Mouse (Mus musculus) inflammation-experienced regulatory T-cells, adult 6 months (primary cell): ENCODE measurements around the gene Spg21. TPM values are rescaled to one million over a fixed set of nuclear protein-coding genes. Genes with fewer than 3 reads are reported as not detected.

Experiments used
- ATAC-seq: one replicate; pipeline ENCODE4 v1.8.0; 2017
- polyA plus RNA-seq, 3 experiments: library from polyadenylated mRNA; unstranded; fragments of 100-300 nt; shearing (Covaris generic); gene quantifications; one replicate each; pipeline ENCODE4 v1.2.1; 2017

The Spg21 gene
- polyA plus RNA-seq, 3 experiments from 2014 or later, result 37.2 to 83.3 (median 81.4) TPM

DNA sequence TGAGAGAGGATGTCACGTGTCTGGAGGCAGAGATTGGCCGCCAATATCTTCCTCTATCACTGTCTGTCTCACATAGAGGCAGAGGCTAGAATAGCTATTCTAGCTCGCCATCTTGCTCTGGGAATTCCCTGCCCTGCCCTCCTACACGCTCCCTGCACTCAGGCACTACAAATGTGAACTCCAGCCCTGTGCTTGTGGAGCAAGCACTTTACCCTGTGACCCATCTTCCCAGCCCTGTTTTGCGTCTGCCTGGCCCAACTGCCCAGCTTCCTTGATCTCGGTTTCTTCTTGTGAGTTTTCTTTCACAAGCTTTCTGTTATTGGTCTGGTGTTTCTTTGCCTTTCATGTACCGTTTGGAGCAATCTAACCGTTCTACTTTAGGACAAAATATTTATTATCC lies 18.4 kb downstream of the Spg21 start:
- no peak for ATAC-seq

DNA sequence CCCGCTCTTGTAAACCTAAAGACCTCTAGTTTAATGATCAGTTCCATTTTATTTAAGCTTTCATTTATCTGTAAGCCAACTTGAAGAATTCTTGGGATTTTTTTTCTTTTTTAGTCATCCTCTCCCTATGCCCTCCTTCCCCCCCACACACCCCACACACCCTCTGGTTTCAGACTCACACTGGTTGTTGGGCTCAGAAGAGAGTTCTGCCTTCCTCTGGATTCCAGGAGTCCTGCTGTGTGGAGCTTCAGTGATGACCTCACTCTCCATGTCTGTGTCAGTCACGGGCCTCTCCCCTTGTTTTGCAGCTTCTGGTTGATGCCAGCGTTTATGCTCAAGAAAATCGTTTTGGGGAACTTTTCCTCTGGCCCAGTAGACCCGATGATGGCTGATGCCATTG lies 19.3 kb downstream of the Spg21 start:
- ATAC-seq, result no peak

- no peak for ATAC-seq
These were observed 30.7 kb downstream of the Spg21 start for GRCm38 (mm10) chr9:65491476-65491875.

- no peak for ATAC-seq
These were observed 31.6 kb downstream of the Spg21 start for GRCm38 (mm10) chr9:65492351-65492750.

DNA sequence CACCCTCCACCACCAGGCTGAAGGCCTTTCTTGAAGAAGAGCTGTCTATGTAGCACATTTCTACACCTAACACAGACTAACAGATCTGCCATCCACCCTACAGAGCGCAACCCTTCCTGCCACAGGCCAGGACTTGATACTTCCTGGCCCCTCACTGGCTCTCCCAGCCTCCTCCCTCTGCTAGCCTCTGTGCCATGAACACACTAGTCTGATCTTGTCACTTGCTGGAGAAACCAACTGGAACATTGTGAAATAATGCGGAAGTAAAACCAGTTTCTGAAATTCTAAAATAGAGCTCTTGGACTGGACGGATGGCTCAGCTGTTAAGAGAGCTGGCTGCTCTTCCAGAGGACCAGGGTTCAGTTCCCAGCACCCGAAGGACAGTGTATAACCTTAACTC lies 32.1 kb downstream of the Spg21 start:
- ATAC-seq, result no peak

- ATAC-seq, result no peak
These were observed 41.4 kb downstream of the Spg21 start for GRCm38 (mm10) chr9:65502146-65502545.

- no peak for ATAC-seq
These were observed 42.2 kb downstream of the Spg21 start for GRCm38 (mm10) chr9:65502721-65503505.

DNA sequence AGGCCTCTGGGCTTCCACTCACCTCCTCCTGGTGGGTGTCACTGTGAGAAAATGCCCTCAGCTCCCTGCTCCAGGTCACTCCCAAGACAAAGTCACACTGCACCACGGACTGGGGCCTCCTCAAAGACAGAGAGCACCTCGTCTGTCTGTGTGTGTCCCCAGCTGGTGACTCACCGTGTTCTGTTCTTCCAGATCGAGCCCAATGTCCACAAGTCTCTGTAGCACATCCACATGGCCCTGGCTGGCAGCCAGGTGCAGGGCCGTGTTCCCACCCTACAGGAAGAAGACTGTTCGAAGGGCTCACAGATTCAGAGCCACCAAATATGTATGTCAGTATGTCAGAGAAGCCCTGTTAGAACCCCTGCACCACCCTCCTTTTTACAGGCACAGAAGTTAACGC lies 47.7 kb downstream of the Spg21 start:
- no peak for ATAC-seq

DNA sequence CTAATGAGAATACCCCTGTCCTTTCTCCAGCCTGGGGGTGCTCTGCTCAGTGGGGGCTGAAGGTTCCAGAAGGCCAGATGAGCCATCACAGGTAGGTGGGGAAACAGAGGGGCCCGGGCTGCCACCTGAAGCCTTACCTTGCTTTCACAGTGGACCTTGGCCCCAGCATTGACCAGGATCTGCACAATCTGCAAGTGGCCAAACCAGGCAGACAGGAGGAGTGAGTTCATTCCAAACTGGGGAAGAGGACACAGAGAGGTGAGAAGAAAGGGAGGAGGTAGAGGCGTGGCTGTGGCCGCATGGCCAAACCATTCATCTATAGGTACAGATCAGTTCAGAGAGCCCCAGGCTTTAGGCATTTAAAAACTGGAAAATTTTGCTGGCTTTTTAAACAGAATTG lies 51.8 kb downstream of the Spg21 start:
- no peak for ATAC-seq

DNA sequence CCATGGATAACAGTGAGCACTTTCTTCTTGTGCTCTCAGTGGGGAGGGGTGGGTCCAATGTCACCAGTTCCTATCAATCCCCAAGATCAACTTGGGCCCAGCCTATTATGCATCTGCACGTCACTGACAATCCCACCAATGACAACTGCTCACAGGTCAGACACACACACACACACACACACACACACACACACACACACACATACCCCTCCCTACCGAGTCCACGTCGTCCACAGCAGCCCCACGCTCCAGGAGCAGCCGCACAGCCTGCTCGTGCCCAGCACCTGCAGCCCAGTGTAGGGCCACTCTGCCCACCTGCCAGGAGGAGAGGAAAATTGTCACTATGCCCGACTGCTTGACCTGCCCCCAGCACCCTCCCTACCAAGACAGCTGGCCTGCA lies 53.7 kb downstream of the Spg21 start:
- no peak for ATAC-seq

DNA sequence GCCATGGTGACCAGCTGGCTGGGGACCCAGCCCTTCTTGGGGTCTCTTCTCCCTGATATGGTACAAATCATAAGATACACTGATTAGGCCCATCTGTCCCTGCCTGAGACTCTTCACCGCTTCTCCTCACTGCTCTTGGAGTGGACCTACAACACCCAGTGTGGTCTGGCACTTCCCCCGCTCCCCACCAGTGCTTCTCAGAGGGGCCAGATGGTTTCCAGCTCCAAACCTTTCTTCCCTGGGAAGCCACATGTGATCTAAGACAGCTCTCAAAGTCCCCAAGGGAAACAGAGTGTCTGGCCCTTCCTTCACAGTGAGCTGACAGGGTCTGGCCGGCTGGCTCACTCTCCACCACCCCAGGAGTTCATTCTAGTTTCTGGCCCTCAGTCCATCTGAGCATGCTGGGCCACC lies 54.1 kb downstream of the Spg21 start:
- ATAC-seq, result no peak

- ATAC-seq, result no peak
These were observed 59.2 kb downstream of the Spg21 start, which contains the start of gene Ankdd1a for GRCm38 (mm10) chr9:65519807-65520504. TSS of gene Ankdd1a (minus strand) at chr9:65520193.

- no peak for ATAC-seq
These were observed 59.7 kb downstream of the Spg21 start for GRCm38 (mm10) chr9:65520505-65520876.

- ATAC-seq, result peak; percentile 90
These were observed 63.0 kb downstream of the Spg21 start for GRCm38 (mm10) chr9:65523611-65524364.

GRCm38 (mm10) chr9:65525445-65526195 lies 64.9 kb downstream of the Spg21 start:
- no peak for ATAC-seq

DNA sequence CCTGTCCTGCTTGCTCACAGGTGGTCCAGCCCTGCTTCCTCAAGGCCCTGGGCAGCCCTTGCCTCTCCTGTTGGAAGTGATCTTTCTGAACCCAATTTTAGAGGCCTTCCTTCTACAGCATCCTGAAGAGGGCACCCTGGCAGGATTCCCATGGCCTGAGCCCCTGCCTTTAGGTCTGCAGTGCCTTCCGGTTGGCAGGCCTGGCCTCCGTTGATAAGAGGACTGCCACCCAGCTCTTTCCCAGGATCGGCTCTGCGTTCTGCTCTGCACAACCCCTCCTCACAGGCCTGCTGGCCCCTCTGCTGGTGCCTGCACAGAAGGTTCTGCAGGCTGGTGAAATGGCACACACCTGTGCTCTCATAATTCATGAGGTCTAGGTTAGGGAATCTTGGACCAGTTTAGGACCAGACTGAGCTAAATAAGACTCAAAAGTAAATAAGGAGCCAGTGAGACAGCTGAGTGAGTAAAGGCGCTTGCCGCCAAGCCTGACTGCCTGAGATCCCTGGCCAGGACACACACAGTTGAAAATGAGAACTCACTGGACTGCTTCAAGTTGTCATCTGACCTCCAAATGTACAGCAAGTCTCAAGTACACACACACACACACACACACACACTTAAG lies 67.8 kb downstream of the Spg21 start:
- ATAC-seq, result no peak

DNA sequence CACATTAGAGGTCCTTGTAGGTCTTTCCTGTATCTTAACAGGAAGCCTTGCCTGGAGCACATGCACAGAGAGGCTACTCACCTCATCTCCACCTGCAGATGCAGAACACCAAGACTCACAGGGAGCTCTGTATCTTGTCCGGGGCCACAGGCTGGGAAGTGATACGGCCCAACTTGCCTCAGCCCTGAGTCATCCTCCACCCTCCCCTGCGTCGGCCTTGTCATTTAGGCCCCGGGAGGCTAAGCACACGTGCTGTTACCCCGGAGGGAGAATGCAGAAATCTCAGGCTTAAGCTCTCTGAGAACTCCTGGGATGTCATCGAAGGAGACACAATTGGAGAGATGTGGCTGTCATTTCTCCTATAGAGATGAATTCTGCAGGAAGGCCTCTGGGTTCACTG lies 68.9 kb downstream of the Spg21 start:
- ATAC-seq, result no peak

GRCm38 (mm10) chr9:65531283-65531682 lies 70.5 kb downstream of the Spg21 start:
- ATAC-seq, result no peak

GRCm38 (mm10) chr9:65532986-65533385 lies 72.2 kb downstream of the Spg21 start:
- ATAC-seq, result no peak

DNA sequence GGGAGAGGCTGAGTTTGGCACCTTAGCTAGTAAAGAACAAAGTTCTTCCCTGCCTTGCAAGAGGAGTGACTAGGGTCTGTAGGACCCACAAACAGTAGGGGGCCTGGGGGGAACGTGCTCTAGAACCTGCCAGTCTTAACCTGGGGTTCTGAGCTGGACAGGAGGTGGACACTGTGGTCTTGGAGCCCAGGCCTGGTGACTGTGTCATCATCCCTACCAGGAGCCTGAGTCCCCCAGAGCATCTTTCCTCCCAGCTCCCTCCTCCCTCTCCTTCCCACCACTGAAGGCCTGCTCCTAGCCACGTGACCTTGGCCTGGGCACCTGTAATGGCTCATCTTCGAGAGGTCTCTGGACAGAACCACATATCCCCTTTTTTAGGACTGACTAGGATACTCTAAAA lies 73.4 kb downstream of the Spg21 start:
- no peak for ATAC-seq

DNA sequence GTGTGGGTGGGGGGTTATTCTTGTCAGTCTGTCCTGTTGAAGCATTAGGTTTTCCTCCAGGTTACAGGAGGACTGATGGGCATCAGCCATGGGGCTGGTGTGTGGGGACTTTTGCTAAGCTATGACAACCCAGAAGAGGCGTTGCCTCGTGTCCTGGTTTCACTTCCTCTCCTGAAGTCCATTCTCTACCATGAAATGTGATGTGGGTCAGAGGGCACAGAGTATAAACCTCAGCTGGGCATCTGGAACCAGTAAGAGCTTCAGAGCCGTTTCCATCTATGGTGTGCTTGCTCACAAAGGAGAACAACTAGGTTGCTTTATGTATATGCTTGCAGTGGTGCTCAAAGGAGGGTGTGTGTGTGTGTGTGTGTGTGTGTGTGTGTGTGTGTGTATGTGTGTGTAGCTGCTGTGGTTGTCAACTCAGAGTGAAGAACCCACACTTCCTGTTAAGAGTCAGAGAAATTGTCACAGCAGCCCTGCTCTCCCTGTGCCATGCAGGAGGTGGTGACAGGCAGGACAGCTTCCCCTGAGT lies 74.5 kb downstream of the Spg21 start:
- ATAC-seq, result peak; percentile 83
